Mouse (Mus musculus): ENCODE measurements around the gene Csn1s2b. TPM values are rescaled to one million over a fixed set of nuclear protein-coding genes. Genes with fewer than 3 reads are reported as not detected.

Csn1s2b gene
- polyA plus RNA-seq, 1 experiment from 2014 or later: not detected

Other genes starting within 250 kb of the Csn1s2b start
- gene Sult1d1, start 239.1 kb upstream of the Csn1s2b start, polyA plus RNA-seq (2016; fragmentation: Nextera tagmentation; extraction: Ambion mirVana): not detected in 2 replicates
- gene Sult1e1, start 216.5 kb upstream of the Csn1s2b start, polyA plus RNA-seq (2016; fragmentation: Nextera tagmentation; extraction: Ambion mirVana): not detected in 2 replicates
- gene Csn1s1, start 141.9 kb upstream of the Csn1s2b start, polyA plus RNA-seq (2016; fragmentation: Nextera tagmentation; extraction: Ambion mirVana): not detected in 2 replicates
- gene Csn2, start 108.5 kb upstream of the Csn1s2b start, polyA plus RNA-seq (2016; fragmentation: Nextera tagmentation; extraction: Ambion mirVana): not detected in 2 replicates
- gene Csn1s2a, start 33.5 kb upstream of the Csn1s2b start, polyA plus RNA-seq (2016; fragmentation: Nextera tagmentation; extraction: Ambion mirVana): not detected in 2 replicates
- gene Prr27, start 17.6 kb downstream of the Csn1s2b start, polyA plus RNA-seq (2016; fragmentation: Nextera tagmentation; extraction: Ambion mirVana): not detected in 2 replicates
- gene Odam, start 76.9 kb downstream of the Csn1s2b start, polyA plus RNA-seq (2016; fragmentation: Nextera tagmentation; extraction: Ambion mirVana): not detected in 2 replicates
- gene Csn3, start 117.5 kb downstream of the Csn1s2b start, polyA plus RNA-seq (2016; fragmentation: Nextera tagmentation; extraction: Ambion mirVana): 0.26 TPM in 1 of 2 replicates, not detected in the other
- not detected in 2 replicates for gene 2310003L06Rik, start 161.4 kb downstream of the Csn1s2b start, polyA plus RNA-seq (2016; fragmentation: Nextera tagmentation; extraction: Ambion mirVana)
- not detected in 2 replicates for gene Gm28434, start 161.4 kb downstream of the Csn1s2b start, polyA plus RNA-seq (2016; fragmentation: Nextera tagmentation; extraction: Ambion mirVana)
- not detected in 2 replicates for gene Cabs1, start 171.4 kb downstream of the Csn1s2b start, polyA plus RNA-seq (2016; fragmentation: Nextera tagmentation; extraction: Ambion mirVana)
- gene Smr3a, start 194.5 kb downstream of the Csn1s2b start, polyA plus RNA-seq (2016; fragmentation: Nextera tagmentation; extraction: Ambion mirVana): not detected in 2 replicates